Mouse (Mus musculus) c-Kit-positive CD71-negative TER-119-negative erythroid progenitor cells, embryonic 14.5 days (primary cell): ENCODE data around the gene Fmnl2.

Experiments used
- DNase-seq: peaks from one replicate; pipeline ENCODE4 v3.0.0-alpha.2; 2013; ENCODE audit warnings: low read depth

Fmnl2 gene

GRCm38 (mm10) chr2:52987035-52987434, 129.4 kb downstream of the Fmnl2 start:
- no peak for DNase-seq

- DNase-seq: no peak
These were observed 130.1 kb downstream of the Fmnl2 start for GRCm38 (mm10) chr2:52987637-52988295.

- no peak for DNase-seq
These were observed 131.7 kb downstream of the Fmnl2 start for GRCm38 (mm10) chr2:52989316-52989715.

- DNase-seq: no peak
These were observed 133.4 kb downstream of the Fmnl2 start for GRCm38 (mm10) chr2:52990874-52991687.

- no peak for DNase-seq
These were observed 134.1 kb downstream of the Fmnl2 start for GRCm38 (mm10) chr2:52991688-52992194.

- no peak for DNase-seq
These were observed 135.6 kb downstream of the Fmnl2 start for GRCm38 (mm10) chr2:52993241-52993640.

GRCm38 (mm10) chr2:52994526-52994925, 136.9 kb downstream of the Fmnl2 start:
- no peak for DNase-seq

- DNase-seq: no peak
These were observed 140.5 kb downstream of the Fmnl2 start for GRCm38 (mm10) chr2:52997955-52998750.

- DNase-seq: no peak
These were observed 141.9 kb downstream of the Fmnl2 start for GRCm38 (mm10) chr2:52999524-52999969.

- DNase-seq: no peak
These were observed 142.8 kb downstream of the Fmnl2 start for GRCm38 (mm10) chr2:53000446-53000845.

- no peak for DNase-seq
These were observed 148.5 kb downstream of the Fmnl2 start for GRCm38 (mm10) chr2:53006161-53006560.

- peak; percentile 43 for DNase-seq
These were observed 149.5 kb downstream of the Fmnl2 start for GRCm38 (mm10) chr2:53007142-53007541.

GRCm38 (mm10) chr2:53013051-53013450, 155.4 kb downstream of the Fmnl2 start:
- DNase-seq: no peak

GRCm38 (mm10) chr2:53014451-53014850, 156.8 kb downstream of the Fmnl2 start:
- no peak for DNase-seq

GRCm38 (mm10) chr2:53022982-53023381, 165.3 kb downstream of the Fmnl2 start:
- no peak for DNase-seq

- DNase-seq: no peak
These were observed 168.6 kb downstream of the Fmnl2 start for GRCm38 (mm10) chr2:53026056-53026769.

- DNase-seq: no peak
These were observed 171.2 kb downstream of the Fmnl2 start for GRCm38 (mm10) chr2:53028868-53029267.

GRCm38 (mm10) chr2:53029716-53030431, 172.2 kb downstream of the Fmnl2 start:
- DNase-seq: no peak

- no peak for DNase-seq
These were observed 172.8 kb downstream of the Fmnl2 start for GRCm38 (mm10) chr2:53030432-53030826.

GRCm38 (mm10) chr2:53038253-53038652, 180.6 kb downstream of the Fmnl2 start:
- DNase-seq: no peak

GRCm38 (mm10) chr2:53038737-53039136, 181.1 kb downstream of the Fmnl2 start:
- DNase-seq: no peak
